Mouse (Mus musculus) cerebral cortex, adult 2 months (tissue): Measurements from ENCODE around the gene Akap8.

Source experiments
- WGBS: fragments of 180-500 bp; shearing (Covaris S2); methylation state at CpG from one replicate; pipeline ENCODE4 v1.1.7; 2018; 5-methylcytosine and 5-hydroxymethylcytosine counted together

Akap8 gene

GRCm38 (mm10) chr17:32281611-32282310 lies 39.3 kb downstream of the Akap8 start:
- WGBS, result 44% methylated on average over 4 of the region's 4 CpGs

- WGBS, result 95% methylated on average over 2 of the region's 2 CpGs
These were observed 39.9 kb downstream of the Akap8 start for GRCm38 (mm10) chr17:32281126-32281525.

GRCm38 (mm10) chr17:32280575-32280974 lies 40.5 kb downstream of the Akap8 start:
- 46% methylated on average over 3 of the region's 3 CpGs for WGBS

GRCm38 (mm10) chr17:32277201-32277600 lies 43.8 kb downstream of the Akap8 start:
- 46% methylated on average over 1 of the region's 1 CpGs for WGBS

- 70% methylated on average over 3 of the region's 3 CpGs for WGBS
These were observed 45.5 kb downstream of the Akap8 start for GRCm38 (mm10) chr17:32275568-32275967.

GRCm38 (mm10) chr17:32269151-32269550 lies 51.9 kb downstream of the Akap8 start:
- WGBS, result 61% methylated on average over 7 of the region's 7 CpGs

- 63% methylated on average over 3 of the region's 3 CpGs for WGBS
These were observed 52.5 kb downstream of the Akap8 start for GRCm38 (mm10) chr17:32268540-32268960.

GRCm38 (mm10) chr17:32268096-32268495 lies 52.9 kb downstream of the Akap8 start:
- 45% methylated on average over 2 of the region's 2 CpGs for WGBS

GRCm38 (mm10) chr17:32267617-32268016 lies 53.4 kb downstream of the Akap8 start:
- 47% methylated on average over 1 of the region's 1 CpGs for WGBS

- 57% methylated on average over 2 of the region's 2 CpGs for WGBS
These were observed 57.4 kb downstream of the Akap8 start for GRCm38 (mm10) chr17:32263672-32264071.

- 64% methylated on average over 8 of the region's 8 CpGs for WGBS
These were observed 58.0 kb downstream of the Akap8 start for GRCm38 (mm10) chr17:32262831-32263559.

GRCm38 (mm10) chr17:32258869-32259268 lies 62.2 kb downstream of the Akap8 start:
- 60% methylated on average over 2 of the region's 2 CpGs for WGBS

- 53% methylated on average over 6 of the region's 6 CpGs for WGBS
These were observed 63.1 kb downstream of the Akap8 start for GRCm38 (mm10) chr17:32257944-32258343.

GRCm38 (mm10) chr17:32257452-32257851 lies 63.6 kb downstream of the Akap8 start:
- WGBS, result 87% methylated on average over 2 of the region's 2 CpGs

- 54% methylated on average over 2 of the region's 2 CpGs for WGBS
These were observed 64.1 kb downstream of the Akap8 start for GRCm38 (mm10) chr17:32256896-32257295.
